Mouse (Mus musculus): ENCODE measurements at regions not wholly inside any gene's neighbourhood (a gene's known extent, or its start where the extent isn't known, plus 50 kb on each side); places are given as distances from the start of the nearest gene placed in this dataset.
A peak's percentile ranks its signal among the peaks of the same experiment; 100 is the strongest.

GRCm38 (mm10) chr4:140463296-140463695 is 202.5 kb downstream of the Arhgef10l start:
- DNase-seq (ENCODE audit: low spot score) = no peak

DNA sequence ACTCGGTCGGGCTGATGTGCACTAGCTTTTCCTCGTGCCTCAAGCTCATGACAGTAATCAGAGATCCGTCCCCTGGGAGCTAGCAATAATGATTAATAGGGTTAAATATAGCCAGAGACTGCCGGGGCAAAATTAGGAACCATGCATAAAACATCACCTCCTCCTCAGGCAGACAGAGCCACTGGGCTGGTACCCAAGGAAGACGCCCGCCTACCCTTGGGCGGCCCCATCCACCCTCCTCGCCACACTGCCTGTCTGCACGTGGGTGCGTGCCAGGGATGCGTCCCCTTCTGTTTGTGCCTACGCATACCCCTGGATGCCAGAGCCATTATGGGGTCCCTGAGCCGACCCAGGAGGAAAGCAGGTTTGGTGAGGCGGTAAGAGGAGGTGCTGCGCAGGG is 204.5 kb downstream of the Arhgef10l start:
- DNase-seq (ENCODE audit: low spot score) = no peak

GRCm38 (mm10) chr4:140449062-140449461 is 202.5 kb upstream of the Igsf21 start:
- no peak for DNase-seq (ENCODE audit: low spot score)

GRCm38 (mm10) chr4:140446455-140446854 is 199.9 kb upstream of the Igsf21 start:
- DNase-seq (ENCODE audit: low spot score) = no peak

DNA sequence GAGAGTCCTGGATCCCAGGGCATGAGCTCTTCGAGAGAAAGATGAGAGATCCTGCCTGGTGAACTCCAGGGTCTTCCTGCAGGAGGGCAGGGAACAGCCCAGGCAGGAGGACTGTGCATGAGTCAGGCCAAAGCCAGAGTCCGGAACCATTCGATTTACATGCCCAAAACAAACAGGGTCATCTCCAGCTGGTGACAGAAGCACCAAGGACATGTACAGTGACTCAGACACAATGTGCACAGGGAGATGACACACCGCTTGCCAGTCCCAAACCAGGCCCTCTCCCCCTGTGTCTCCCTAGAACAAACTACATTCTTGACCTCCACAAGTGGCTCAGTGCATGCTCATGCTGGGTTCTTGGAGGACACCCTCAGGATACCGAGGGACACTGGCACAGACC is 199.3 kb upstream of the Igsf21 start:
- DNase-seq (ENCODE audit: low spot score) = no peak

GRCm38 (mm10) chr4:140443221-140443620 is 196.6 kb upstream of the Igsf21 start:
- no peak for DNase-seq (ENCODE audit: low spot score)

GRCm38 (mm10) chr4:140441805-140442204 is 195.2 kb upstream of the Igsf21 start:
- DNase-seq (ENCODE audit: low spot score) = no peak

GRCm38 (mm10) chr4:140439856-140440255 is 193.3 kb upstream of the Igsf21 start:
- peak; percentile 15 for DNase-seq (ENCODE audit: low spot score)

GRCm38 (mm10) chr4:140436030-140436429 is 189.4 kb upstream of the Igsf21 start:
- no peak for DNase-seq (ENCODE audit: low spot score)

DNA sequence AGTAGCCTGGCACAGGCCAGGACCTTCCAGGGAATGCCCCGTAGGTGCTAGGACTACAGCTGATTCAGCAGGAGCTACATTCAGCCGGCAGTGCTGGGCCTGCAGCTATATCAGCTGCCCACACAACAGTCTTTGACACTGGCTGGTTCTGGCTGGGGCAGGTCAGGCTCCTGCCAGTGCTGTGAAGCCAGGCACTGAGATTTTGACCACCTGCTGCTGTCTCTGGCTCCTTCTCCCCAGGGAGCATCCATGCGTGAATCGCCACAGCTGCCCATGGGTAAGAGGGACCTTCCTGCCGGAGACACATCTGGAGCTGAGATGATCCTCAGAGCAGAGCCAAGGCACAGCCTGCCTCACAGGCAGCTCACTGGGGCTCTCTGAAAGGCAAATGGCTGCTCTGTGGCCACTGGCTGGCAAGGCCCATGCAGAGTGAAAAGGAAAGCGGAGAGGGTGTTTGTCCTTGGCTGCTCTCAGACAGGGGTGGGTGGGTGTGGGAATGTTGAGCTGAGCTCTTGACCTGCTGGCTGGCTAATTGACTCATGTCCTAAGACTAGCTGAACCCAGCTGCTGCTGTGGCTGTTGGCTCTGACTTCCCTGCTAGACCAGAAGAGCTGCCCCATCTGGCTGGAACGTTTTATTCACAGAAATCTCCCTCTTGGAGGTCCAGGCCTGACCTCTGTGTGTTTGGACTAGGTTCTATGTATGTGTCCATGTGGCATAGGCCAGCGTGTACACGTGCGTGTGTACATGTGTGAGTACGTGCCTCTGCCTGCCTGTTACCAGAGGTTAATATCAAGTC is 187.4 kb upstream of the Igsf21 start:
- DNase-seq (ENCODE audit: low spot score) = no peak

GRCm38 (mm10) chr4:140432101-140432500 is 185.5 kb upstream of the Igsf21 start:
- no peak for DNase-seq (ENCODE audit: low spot score)

DNA sequence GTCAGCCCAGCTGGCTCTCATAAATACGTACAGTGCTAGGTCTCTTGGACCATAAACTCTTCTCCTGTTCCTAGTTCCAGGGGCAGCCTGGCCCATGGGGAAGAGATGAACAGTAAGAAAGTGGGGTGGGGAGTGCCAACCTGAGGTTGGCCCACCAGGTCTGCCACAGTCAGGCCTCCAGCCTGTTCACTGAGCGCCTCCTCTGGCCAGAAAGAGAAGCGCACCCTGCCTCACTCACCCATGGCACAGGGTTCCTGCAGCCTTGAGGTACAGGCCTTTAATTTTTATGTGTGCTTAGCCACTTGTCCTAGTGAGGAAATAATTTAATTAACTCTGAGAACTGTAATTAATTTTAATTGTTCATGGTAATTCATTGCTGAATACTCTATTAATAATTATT is 180.5 kb upstream of the Igsf21 start:
- DNase-seq (ENCODE audit: low spot score) = no peak

DNA sequence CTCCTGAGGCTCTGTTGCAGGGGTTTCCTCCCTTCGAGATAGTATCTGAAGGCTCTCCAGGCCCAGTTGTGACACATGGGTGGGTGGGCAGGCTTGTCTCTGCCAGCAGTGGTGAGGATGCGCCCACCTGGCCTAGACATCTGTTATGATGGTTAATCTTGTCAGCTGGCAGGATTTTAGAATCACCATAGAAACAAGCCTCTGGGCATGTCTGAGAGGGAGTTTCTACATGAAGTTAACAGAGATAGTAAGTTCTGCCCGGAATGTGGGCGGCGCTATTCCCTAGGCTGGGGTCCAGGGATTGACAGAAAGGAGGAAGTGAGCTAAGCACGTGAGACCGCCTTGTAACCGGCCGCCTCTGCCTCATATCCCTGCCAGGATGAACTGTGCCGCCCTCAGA is 177.2 kb upstream of the Igsf21 start:
- no peak for DNase-seq (ENCODE audit: low spot score)

GRCm38 (mm10) chr4:140421926-140422585 is 175.5 kb upstream of the Igsf21 start:
- DNase-seq (ENCODE audit: low spot score) = no peak

DNA sequence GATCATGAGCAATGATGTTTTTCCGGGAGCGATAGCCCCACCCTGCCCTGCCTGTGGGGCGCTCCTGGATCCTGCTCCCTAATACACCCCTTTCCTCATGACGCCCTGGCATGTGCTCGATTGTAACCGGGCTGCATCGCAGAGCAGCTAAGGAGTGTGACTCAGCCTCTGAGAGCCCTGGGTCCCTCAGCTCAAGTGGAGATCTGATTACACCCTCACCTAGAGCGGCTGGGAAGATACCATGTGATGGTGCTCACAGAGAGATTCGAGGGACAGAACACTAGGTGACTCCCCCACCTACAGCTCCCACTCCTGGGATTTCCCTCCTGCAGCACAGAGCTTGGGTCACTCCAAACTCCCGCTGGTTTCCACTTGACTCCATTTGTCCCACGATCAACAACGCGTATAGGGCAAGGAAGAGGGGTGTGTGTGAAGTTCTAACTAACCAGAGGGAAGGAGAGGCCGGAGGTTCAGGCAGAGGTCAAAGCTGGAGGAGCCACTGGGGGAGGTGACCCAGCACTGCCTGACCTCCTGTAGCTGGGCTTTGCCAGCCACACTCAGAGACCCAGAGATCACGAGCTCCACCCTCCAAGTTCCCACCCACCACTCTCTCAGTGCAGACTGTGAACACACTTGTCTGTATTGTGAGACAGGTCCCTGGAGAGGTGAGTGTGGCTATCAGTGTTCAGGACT is 173.3 kb upstream of the Igsf21 start:
- no peak for DNase-seq (ENCODE audit: low spot score)

DNA sequence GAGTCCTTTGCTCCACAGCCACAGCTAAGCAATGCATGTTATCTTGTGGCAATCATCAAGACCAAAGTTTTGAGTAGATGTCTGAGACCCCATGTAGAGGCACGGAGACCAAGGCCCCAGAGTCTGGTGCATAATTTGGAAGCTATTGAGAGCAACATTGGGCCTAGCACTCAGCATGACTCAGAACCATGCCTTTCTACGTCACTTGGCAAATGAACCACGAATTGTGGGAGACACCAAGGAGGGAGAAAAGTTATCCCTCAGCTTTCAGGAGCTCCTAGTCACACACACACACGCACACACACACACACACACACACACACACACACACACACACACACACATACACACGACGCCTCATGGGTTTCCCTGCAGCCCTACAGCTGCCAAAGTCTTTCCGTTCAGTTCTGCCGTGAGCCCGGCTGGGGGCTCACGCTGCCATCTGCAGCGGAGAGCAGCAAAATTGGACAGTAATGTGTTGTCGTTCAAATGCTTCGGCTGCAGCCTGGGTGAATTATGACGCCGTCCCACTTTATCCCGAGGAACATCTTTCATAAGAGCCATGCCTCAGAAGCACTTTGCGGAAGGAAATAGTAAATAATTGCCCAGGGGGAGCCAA is 165.8 kb upstream of the Igsf21 start:
- no peak for DNase-seq (ENCODE audit: low spot score)

DNA sequence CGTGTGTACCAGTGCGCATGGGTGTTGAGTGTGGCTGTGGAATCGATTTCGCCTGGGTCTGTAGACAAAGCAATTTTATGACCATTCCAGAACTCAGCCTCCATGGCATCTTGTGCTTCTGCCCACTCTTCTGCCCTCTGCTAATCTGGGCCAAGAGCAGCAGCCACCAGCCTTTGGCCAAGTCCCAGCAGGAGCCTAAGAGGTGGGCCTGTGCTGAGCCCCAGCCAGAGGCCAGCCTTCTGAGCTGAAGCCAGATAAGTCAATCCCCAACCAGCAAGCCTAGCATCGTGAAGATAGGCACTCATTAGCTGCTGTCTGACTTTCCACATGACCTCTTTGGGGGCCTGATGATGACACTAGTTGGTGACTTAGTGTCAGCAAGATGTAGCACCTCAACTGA is 161.9 kb upstream of the Igsf21 start:
- DNase-seq (ENCODE audit: low spot score) = no peak

- no peak for DNase-seq (ENCODE audit: low spot score)
Measured at GRCm38 (mm10) chr4:140406913-140407312, 160.3 kb upstream of the Igsf21 start.

GRCm38 (mm10) chr4:140405993-140406881 is 159.7 kb upstream of the Igsf21 start:
- DNase-seq (ENCODE audit: low spot score) = no peak

GRCm38 (mm10) chr4:140405427-140405826 is 158.8 kb upstream of the Igsf21 start:
- no peak for DNase-seq (ENCODE audit: low spot score)

DNA sequence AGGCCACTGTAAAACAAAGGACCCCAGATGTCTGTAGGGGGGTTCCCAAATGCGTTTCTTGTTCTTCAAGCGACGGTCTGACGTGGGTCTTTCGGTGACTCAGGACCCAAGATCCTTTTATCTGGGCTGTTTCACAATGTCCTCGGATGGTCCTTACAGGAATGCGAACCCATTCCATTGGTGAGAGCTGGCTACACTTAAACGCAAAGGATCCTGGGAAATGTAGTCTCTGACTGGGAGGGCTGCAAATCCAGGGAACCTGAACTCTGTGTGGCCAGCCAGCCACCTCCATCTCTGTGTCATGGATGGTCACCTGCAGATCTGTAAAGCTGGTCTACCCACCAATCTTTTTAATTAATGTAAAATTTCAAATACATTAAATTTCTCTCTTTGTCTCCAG is 156.5 kb upstream of the Igsf21 start:
- DNase-seq (ENCODE audit: low spot score) = no peak
